Mouse (Mus musculus) limb, embryonic 11.5 days (tissue): ENCODE measurements at regions not wholly inside any gene's neighbourhood (a gene's known extent, or its start where the extent isn't known, plus 50 kb on each side); places are given as distances from the start of the nearest gene placed in this dataset.

Source experiments
- ATAC-seq: fragments of 200-750 bp; cut with Nextera tagmentation; 2 replicates; pipeline ENCODE4 v1.8.0; 2017; ENCODE audit warnings: low read depth; ENCODE audit not compliant: insufficient number of reproducible peaks, low FRiP score, low TSS enrichment
- DNase-seq: peaks from one replicate; pipeline ENCODE4 v3.0.0-alpha.2; 2015; ENCODE audit warnings: low spot score
- H3K27ac ChIP-seq: fragments of 300-500 bp; sonication (generic); replicated peaks from 2 replicates; pipeline ENCODE4 v1.5.1; 2014; ENCODE audit warnings: low read depth, mild to moderate bottlenecking, low read length
- H3K27me3 ChIP-seq: fragments of 300-500 bp; sonication (generic); 2 replicates; pipeline ENCODE4 v1.6.1; 2014; ENCODE audit warnings: mild to moderate bottlenecking, low read length, mixed read lengths; ENCODE audit not compliant: control insufficient read depth, insufficient read depth
- H3K36me3 ChIP-seq: fragments of 300-500 bp; sonication (generic); 2 replicates; pipeline ENCODE4 v1.6.1; 2014; ENCODE audit warnings: mild to moderate bottlenecking, low read length, moderate library complexity, mixed read lengths; ENCODE audit not compliant: control insufficient read depth, insufficient read depth
- H3K4me1 ChIP-seq: fragments of 300-500 bp; sonication (generic); 2 replicates; pipeline ENCODE4 v1.6.1; 2014; ENCODE audit warnings: low read length, mixed read lengths; ENCODE audit not compliant: control insufficient read depth, insufficient read depth
- H3K4me2 ChIP-seq: fragments of 300-500 bp; sonication (generic); 2 replicates; pipeline ENCODE4 v1.6.1; 2014; ENCODE audit warnings: low read depth, mild to moderate bottlenecking, moderate library complexity; ENCODE audit not compliant: severe bottlenecking
- H3K4me3 ChIP-seq: fragments of 300-500 bp; sonication (generic); 2 replicates; pipeline ENCODE4 v1.5.1; 2014; ENCODE audit warnings: low read depth, low read length
- H3K9ac ChIP-seq: fragments of 300-500 bp; sonication (generic); 2 replicates; pipeline ENCODE4 v1.6.1; 2014; ENCODE audit warnings: mild to moderate bottlenecking, low read length
- H3K9me3 ChIP-seq: fragments of 300-500 bp; sonication (generic); 2 replicates; pipeline ENCODE4 v1.6.1; 2016; ENCODE audit warnings: low read length; ENCODE audit not compliant: control insufficient read depth
- WGBS: fragments of 180-500 bp; shearing (Covaris S2); extraction: QIAGEN DNeasy Blood & Tissue Kit; methylation state at CpG from one replicate; pipeline ENCODE4 v1.1.7; 2014; 5-methylcytosine and 5-hydroxymethylcytosine counted together

GRCm38 (mm10) chr13:90545816-90546215, 359.3 kb downstream of the Atp6ap1l start:
- Histone ChIP-seq H3K9ac (no peak overlapping the region), H3K27me3 (no peaks in the 10 kb centered on the region), H3K4me2 (no peak overlapping the region), H3K36me3 (no peaks in the 10 kb centered on the region), H3K4me3 (no peak overlapping the region), H3K27ac (no peak overlapping the region), H3K4me1 (no peaks in the 10 kb centered on the region), H3K9me3 (no peaks in the 10 kb centered on the region)
- DNase-seq (no peak), ATAC-seq (no peak)

- no peak overlapping the region for H3K4me2 ChIP-seq
Observed at GRCm38 (mm10) chr13:90537525-90537924, 367.6 kb downstream of the Atp6ap1l start.

GRCm38 (mm10) chr13:90526998-90527397, 378.2 kb downstream of the Atp6ap1l start:
- no peak overlapping the region for H3K4me3 ChIP-seq
- no peaks in the 10 kb centered on the region for H3K9me3 ChIP-seq
- H3K27ac ChIP-seq = no peak overlapping the region
- peaks cover under 1% of the 10 kb centered on the region for H3K4me1 ChIP-seq
- H3K9ac ChIP-seq = no peak overlapping the region
- no peak overlapping the region for H3K4me2 ChIP-seq
- ATAC-seq (no peak), DNase-seq (no peak)
- WGBS = 86% methylated on average over 3 of the region's 3 CpGs
- H3K27me3 ChIP-seq = no peaks in the 10 kb centered on the region
- H3K36me3 ChIP-seq = no peaks in the 10 kb centered on the region

More at GRCm38 (mm10) chr13:90537525-90537924, 367.6 kb downstream of the Atp6ap1l start:
- H3K27me3 ChIP-seq = no peaks in the 10 kb centered on the region
- peaks cover 4% of the 10 kb centered on the region; the same call in 1 of the 2 replicates for H3K9me3 ChIP-seq
- no peak for DNase-seq
- WGBS = 94% methylated on average over 1 of the region's 1 CpGs
- no peak overlapping the region for H3K27ac ChIP-seq
- H3K4me1 ChIP-seq = no peaks in the 10 kb centered on the region
- no peak for ATAC-seq
- no peak overlapping the region for H3K9ac ChIP-seq
- no peak overlapping the region for H3K4me3 ChIP-seq
- H3K36me3 ChIP-seq = no peaks in the 10 kb centered on the region

- Histone ChIP-seq H3K9me3 (no peaks in the 10 kb centered on the region), H3K36me3 (no peaks in the 10 kb centered on the region), H3K4me2 (no peak overlapping the region), H3K4me3 (no peak overlapping the region), H3K27ac (no peak overlapping the region), H3K9ac (no peak overlapping the region), H3K4me1 (peaks cover 5% of the 10 kb centered on the region), H3K27me3 (no peaks in the 10 kb centered on the region)
- 82% methylated on average over 2 of the region's 2 CpGs for WGBS
- DNase-seq (no peak), ATAC-seq (no peak)
Observed at GRCm38 (mm10) chr13:90525801-90526200, 379.4 kb downstream of the Atp6ap1l start.

GRCm38 (mm10) chr13:90521758-90522245, 383.4 kb downstream of the Atp6ap1l start:
- H3K27ac ChIP-seq = peak overlapping the region; percentile 55; the same call in 1 of the 2 replicates
- peak; percentile 75 for ATAC-seq
- peaks cover 5% of the 10 kb centered on the region for H3K4me1 ChIP-seq
- no peak overlapping the region for H3K4me3 ChIP-seq
- H3K4me2 ChIP-seq = no peak overlapping the region
- no peak for DNase-seq
- H3K27me3 ChIP-seq = no peaks in the 10 kb centered on the region
- H3K36me3 ChIP-seq = no peaks in the 10 kb centered on the region
- 25% methylated on average over 4 of the region's 4 CpGs for WGBS
- no peak overlapping the region for H3K9ac ChIP-seq
- no peaks in the 10 kb centered on the region for H3K9me3 ChIP-seq

- peak; percentile 80 for ATAC-seq
- H3K27ac ChIP-seq = peak overlapping the region; percentile 55; the same call in 1 of the 2 replicates
- H3K9ac ChIP-seq = no peak overlapping the region
- H3K9me3 ChIP-seq = no peaks in the 10 kb centered on the region
- 44% methylated on average over 4 of the region's 4 CpGs for WGBS
- H3K4me1 ChIP-seq = peaks cover 5% of the 10 kb centered on the region
- H3K27me3 ChIP-seq = no peaks in the 10 kb centered on the region
- H3K4me3 ChIP-seq = no peak overlapping the region
- no peak overlapping the region for H3K4me2 ChIP-seq
- DNase-seq = no peak
- H3K36me3 ChIP-seq = no peaks in the 10 kb centered on the region
Observed at GRCm38 (mm10) chr13:90520992-90521757, 384.0 kb downstream of the Atp6ap1l start.

GRCm38 (mm10) chr13:90515773-90516503, 389.2 kb downstream of the Atp6ap1l start:
- WGBS = 81% methylated on average over 3 of the region's 3 CpGs
- Histone ChIP-seq H3K4me3 (no peak overlapping the region), H3K36me3 (no peaks in the 10 kb centered on the region), H3K27me3 (no peaks in the 10 kb centered on the region), H3K9ac (no peak overlapping the region), H3K27ac (no peak overlapping the region), H3K4me1 (no peaks in the 10 kb centered on the region; the same call in 1 of the 2 replicates), H3K4me2 (no peak overlapping the region), H3K9me3 (no peaks in the 10 kb centered on the region)
- DNase-seq = no peak
- ATAC-seq = no peak

GRCm38 (mm10) chr13:90513867-90514266, 391.3 kb downstream of the Atp6ap1l start:
- no peak for ATAC-seq
- H3K9me3 ChIP-seq = no peaks in the 10 kb centered on the region
- no peak overlapping the region for H3K27ac ChIP-seq
- H3K27me3 ChIP-seq = no peaks in the 10 kb centered on the region
- WGBS = 73% methylated on average over 4 of the region's 4 CpGs
- no peaks in the 10 kb centered on the region for H3K36me3 ChIP-seq
- no peaks in the 10 kb centered on the region; the same call in 1 of the 2 replicates for H3K4me1 ChIP-seq
- no peak overlapping the region for H3K4me2 ChIP-seq
- DNase-seq = no peak
- H3K4me3 ChIP-seq = no peak overlapping the region
- H3K9ac ChIP-seq = no peak overlapping the region
